Mouse (Mus musculus) ovary, postnatal 14 days (tissue): ENCODE results near the gene Slc38a5.

ENCODE experiments used
- DNase-seq: peaks from one replicate; pipeline ENCODE4 v3.0.0; 2022; ENCODE audit warnings: low spot score

Gene Slc38a5

GRCm38 (mm10) chrX:8271083-8271820, at the start of gene Slc38a5:
Slc38a5 (plus strand) TSS chrX:8271133.
- DNase-seq: no peak

GRCm38 (mm10) chrX:8222296-8222677, 48.6 kb upstream of the Slc38a5 start:
- DNase-seq: no peak

GRCm38 (mm10) chrX:8222678-8223421, 48.1 kb upstream of the Slc38a5 start:
- DNase-seq: no peak

- DNase-seq: no peak
These were observed 47.5 kb upstream of the Slc38a5 start for GRCm38 (mm10) chrX:8223473-8223872.

- no peak for DNase-seq
These were observed 40.7 kb upstream of the Slc38a5 start for GRCm38 (mm10) chrX:8230272-8230671.

- no peak for DNase-seq
These were observed 37.3 kb upstream of the Slc38a5 start for GRCm38 (mm10) chrX:8233602-8234001.

GRCm38 (mm10) chrX:8236704-8237103, 34.2 kb upstream of the Slc38a5 start:
- no peak for DNase-seq

GRCm38 (mm10) chrX:8238804-8239395, 32.0 kb upstream of the Slc38a5 start:
- DNase-seq: no peak

- no peak for DNase-seq
These were observed 23.3 kb upstream of the Slc38a5 start for GRCm38 (mm10) chrX:8247680-8248079.

- DNase-seq: no peak
These were observed 22.3 kb upstream of the Slc38a5 start for GRCm38 (mm10) chrX:8248542-8249120.

- no peak for DNase-seq
These were observed 19.1 kb upstream of the Slc38a5 start for GRCm38 (mm10) chrX:8251789-8252333.

- peak; percentile 55 for DNase-seq
These were observed 18.3 kb upstream of the Slc38a5 start, which contains the start of gene Ftsj1 for GRCm38 (mm10) chrX:8252334-8253285. Ftsj1 (minus strand) TSS chrX:8252406.

- no peak for DNase-seq
These were observed 17.2 kb upstream of the Slc38a5 start for GRCm38 (mm10) chrX:8253711-8254110.

GRCm38 (mm10) chrX:8255807-8256206, 15.1 kb upstream of the Slc38a5 start:
- no peak for DNase-seq

- DNase-seq: no peak
These were observed 11.5 kb upstream of the Slc38a5 start for GRCm38 (mm10) chrX:8259478-8259877.

GRCm38 (mm10) chrX:8263156-8263804, 7.7 kb upstream of the Slc38a5 start:
- no peak for DNase-seq

- no peak for DNase-seq
These were observed 6.7 kb upstream of the Slc38a5 start for GRCm38 (mm10) chrX:8264222-8264621.

- no peak for DNase-seq
These were observed 1.1 kb downstream of the Slc38a5 start for GRCm38 (mm10) chrX:8272000-8272399.

GRCm38 (mm10) chrX:8274056-8274455, 3.1 kb downstream of the Slc38a5 start:
- DNase-seq: no peak

GRCm38 (mm10) chrX:8288621-8289020, 17.7 kb downstream of the Slc38a5 start:
- DNase-seq: no peak

- DNase-seq: no peak
These were observed 38.4 kb downstream of the Slc38a5 start for GRCm38 (mm10) chrX:8309302-8309701.
